Mouse (Mus musculus) C2C12 (cell line): Measurements from ENCODE around the gene Serhl. TPM values are rescaled to one million over a fixed set of nuclear protein-coding genes. Genes with fewer than 3 reads are reported as not detected.

Experiments
- H3K27me3 ChIP-seq: one replicate; pipeline ENCODE4 v1.6.1; 2011; ENCODE audit not compliant: control insufficient read depth, insufficient read depth, insufficient read length
- H3K36me3 ChIP-seq: one replicate; pipeline ENCODE4 v1.6.1; 2011; ENCODE audit not compliant: control insufficient read depth, insufficient read depth
- H3K4me3 ChIP-seq: one replicate; pipeline ENCODE4 v1.5.1; 2011; ENCODE audit warnings: mild to moderate bottlenecking, control low read depth; ENCODE audit not compliant: poor library complexity, insufficient read depth, severe bottlenecking
- H3K79me2 ChIP-seq: one replicate; pipeline ENCODE4 v1.6.1; 2011; ENCODE audit not compliant: control insufficient read depth, insufficient read depth
- H3K79me3 ChIP-seq: one replicate; pipeline ENCODE4 v1.6.1; 2011; ENCODE audit warnings: low read depth, control low read depth
- H3ac ChIP-seq: one replicate; pipeline ENCODE3; 2011; ENCODE audit warnings: low read depth; ENCODE audit not compliant: control insufficient read depth, insufficient read length
- CEBPB ChIP-seq: IDR thresholded peaks from one replicate; pipeline ENCODE4 v1.6.1; 2011; ENCODE audit warnings: low read depth, mild to moderate bottlenecking, control low read depth, moderate library complexity
- CTCF ChIP-seq: IDR thresholded peaks from one replicate; pipeline ENCODE4 v1.5.1; 2011; ENCODE audit not compliant: control insufficient read depth, insufficient read depth, insufficient read length
- FOSL1 ChIP-seq: IDR thresholded peaks from one replicate; pipeline ENCODE4 v1.8.0; 2011; ENCODE audit warnings: mild to moderate bottlenecking, low read length; ENCODE audit not compliant: poor library complexity, insufficient read depth, severe bottlenecking
- MAX ChIP-seq: IDR thresholded peaks from one replicate; pipeline ENCODE4 v1.6.1; 2011; ENCODE audit warnings: mild to moderate bottlenecking, control low read depth
- MYOD1 ChIP-seq: IDR thresholded peaks from one replicate; pipeline ENCODE4 v1.6.1; 2011; ENCODE audit warnings: low read depth; ENCODE audit not compliant: control insufficient read depth, insufficient read length
- MYOG ChIP-seq: IDR thresholded peaks from one replicate; pipeline ENCODE4 v1.6.1; 2011; ENCODE audit not compliant: control insufficient read depth, insufficient read length; ENCODE audit errors: extremely low read depth
- USF1 ChIP-seq: IDR thresholded peaks from one replicate; pipeline ENCODE4 v1.6.1; 2011; ENCODE audit warnings: low read depth, mild to moderate bottlenecking, control low read depth, moderate library complexity
- polyA plus RNA-seq: library from polyadenylated mRNA; unstranded; fragments of >200 nt; fragmentation: generic; extraction: Trizol; gene quantifications from one replicate; pipeline ENCODE4 v1.2.1, GENCODE M21; 2012; ENCODE audit warnings: missing spikeins

Serhl gene
- polyA plus RNA-seq, 1 experiment, result 17.8 TPM

DNA sequence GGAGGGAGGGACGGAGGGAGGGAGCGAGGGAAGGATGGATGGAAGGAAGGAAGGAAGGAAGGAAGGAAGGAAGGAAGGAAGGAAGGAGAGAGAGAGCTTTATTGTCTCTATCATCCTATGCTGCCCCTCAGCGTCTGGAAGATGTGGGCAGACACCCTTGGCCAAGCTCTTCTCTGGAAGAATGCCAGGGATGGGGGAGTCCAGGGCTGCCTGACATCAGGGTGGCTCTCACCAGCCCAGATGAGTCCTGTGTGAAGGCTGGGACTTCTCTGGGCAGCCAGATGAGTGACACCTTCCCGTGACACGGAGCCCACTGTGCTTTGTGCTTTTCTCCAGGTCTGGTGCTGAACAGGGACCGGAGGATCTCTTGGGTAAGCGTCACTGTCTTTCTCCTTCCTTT is 22.6 kb downstream of the Serhl start:
- H3K4me3 ChIP-seq, result no peak overlapping the region
- no peak overlapping the region for H3ac ChIP-seq
- no peaks in the 10 kb centered on the region for H3K79me3 ChIP-seq
- TF ChIP-seq MYOG (no peak), MAX (no peak), CEBPB (no peak), FOSL1 (no peak), USF1 (no peak), MYOD1 (no peak), CTCF (no peak)
- H3K27me3 ChIP-seq, result no peaks in the 10 kb centered on the region
- peaks cover 36% of the 10 kb centered on the region for H3K36me3 ChIP-seq
- no peaks in the 10 kb centered on the region for H3K79me2 ChIP-seq

DNA sequence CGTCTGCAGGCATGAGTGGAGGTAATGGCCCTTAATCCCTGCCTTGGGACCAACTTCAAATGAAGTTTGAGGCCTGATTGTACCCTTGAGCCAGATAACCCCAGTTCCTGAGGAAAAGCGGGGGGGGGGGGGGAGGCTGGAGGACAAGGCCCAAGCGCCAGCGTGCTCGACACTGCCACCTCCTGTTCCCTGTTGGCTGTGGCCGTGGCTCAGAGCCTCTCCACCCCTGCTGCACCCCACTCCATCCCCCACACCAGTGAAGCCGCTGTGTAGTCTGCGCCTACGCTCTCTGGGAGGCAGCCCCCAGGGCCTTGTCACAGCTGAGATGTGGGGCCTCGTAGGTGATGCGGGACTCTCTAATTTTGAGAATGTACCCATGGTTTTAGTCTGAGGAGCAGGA is 23.6 kb downstream of the Serhl start:
- H3K27me3 ChIP-seq, result no peaks in the 10 kb centered on the region
- no peak overlapping the region for H3K4me3 ChIP-seq
- no peaks in the 10 kb centered on the region for H3K79me3 ChIP-seq
- no peak overlapping the region for H3ac ChIP-seq
- peaks cover 2% of the 10 kb centered on the region for H3K79me2 ChIP-seq
- H3K36me3 ChIP-seq, result peaks cover 46% of the 10 kb centered on the region
- no peak for TF ChIP-seq USF1
- peak; percentile 91 for TF ChIP-seq CTCF

DNA sequence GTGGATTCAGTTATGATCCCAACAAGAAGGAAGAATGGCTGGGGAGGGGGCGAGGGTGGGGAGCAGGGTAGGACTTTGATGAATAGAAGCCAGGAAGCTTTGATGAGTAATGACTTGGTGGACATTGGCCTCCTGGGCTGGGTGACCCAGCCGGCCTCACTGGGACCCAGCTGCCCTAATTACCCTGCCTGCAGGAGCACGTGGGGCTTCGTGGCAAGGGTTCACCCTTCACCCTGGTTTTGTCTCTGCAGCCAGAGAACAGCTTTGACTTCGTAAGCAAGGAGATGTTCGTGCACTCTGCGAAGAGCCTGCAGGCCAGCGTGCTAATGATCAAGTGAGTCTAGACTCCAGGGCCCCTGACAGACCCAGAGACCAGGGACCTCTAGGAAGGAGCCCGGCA is 24.8 kb downstream of the Serhl start:
- Histone ChIP-seq H3K4me3 (no peak overlapping the region), H3K79me2 (peaks cover 14% of the 10 kb centered on the region), H3K27me3 (no peaks in the 10 kb centered on the region), H3K79me3 (peaks cover under 1% of the 10 kb centered on the region), H3K36me3 (peaks cover 57% of the 10 kb centered on the region), H3ac (no peak overlapping the region)
- no peak for TF ChIP-seq MYOD1
- no peak for TF ChIP-seq CTCF
- no peak for TF ChIP-seq MYOG
- no peak for TF ChIP-seq MAX
- no peak for TF ChIP-seq CEBPB
- TF ChIP-seq FOSL1, result no peak
- no peak for TF ChIP-seq USF1

DNA sequence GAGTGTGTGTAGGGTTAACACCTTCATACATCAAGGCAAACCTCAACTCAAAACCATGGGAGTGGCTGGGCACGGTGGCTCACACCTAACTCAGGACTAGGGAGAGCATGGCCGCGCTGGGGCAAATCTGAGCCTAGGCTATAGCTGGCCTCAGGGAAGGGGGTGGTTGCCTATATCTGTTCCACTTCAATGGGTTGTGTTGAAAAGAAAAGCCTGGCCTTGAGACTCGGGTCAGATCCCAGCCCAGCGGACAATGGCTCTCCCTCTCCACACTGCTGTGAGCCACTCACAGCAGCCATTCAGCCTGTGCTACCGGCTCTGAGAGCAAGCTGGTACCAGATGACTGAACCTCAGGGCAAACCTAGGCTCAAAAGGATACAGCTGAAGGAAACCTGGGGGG is 25.8 kb downstream of the Serhl start:
- Histone ChIP-seq H3ac (no peak overlapping the region), H3K27me3 (no peaks in the 10 kb centered on the region), H3K79me3 (peaks cover 8% of the 10 kb centered on the region), H3K79me2 (peaks cover 24% of the 10 kb centered on the region), H3K4me3 (no peak overlapping the region), H3K36me3 (peaks cover 62% of the 10 kb centered on the region)
- TF ChIP-seq CEBPB (no peak), MYOD1 (no peak), MYOG (no peak), CTCF (no peak), FOSL1 (no peak), MAX (no peak), USF1 (no peak)

DNA sequence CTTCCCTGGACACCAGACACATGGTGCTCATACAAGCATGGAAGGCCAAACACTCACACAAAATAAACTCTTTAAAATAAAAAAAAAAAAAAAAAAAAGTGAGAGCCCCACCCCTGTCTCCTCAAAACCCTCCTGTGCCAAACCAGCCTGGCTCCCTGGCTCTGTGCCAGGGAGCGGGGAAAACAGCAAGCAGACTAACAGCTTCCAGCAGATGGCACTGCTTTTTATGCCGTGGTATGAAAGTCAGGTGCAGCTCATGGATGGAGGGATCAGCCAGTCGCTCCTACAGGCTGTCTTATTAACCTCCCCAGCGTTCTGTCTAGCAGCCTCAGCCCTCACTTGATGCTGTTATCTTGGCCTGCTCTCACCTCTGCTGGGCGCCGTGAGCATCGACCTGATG is 29.1 kb downstream of the Serhl start:
- Histone ChIP-seq H3K79me2 (peaks cover 49% of the 10 kb centered on the region), H3K27me3 (no peaks in the 10 kb centered on the region), H3K36me3 (peaks cover 77% of the 10 kb centered on the region), H3K4me3 (no peak overlapping the region), H3K79me3 (peaks cover 25% of the 10 kb centered on the region), H3ac (no peak overlapping the region)
- TF ChIP-seq CTCF (peak; percentile 47), MAX (no peak), MYOD1 (no peak)

DNA sequence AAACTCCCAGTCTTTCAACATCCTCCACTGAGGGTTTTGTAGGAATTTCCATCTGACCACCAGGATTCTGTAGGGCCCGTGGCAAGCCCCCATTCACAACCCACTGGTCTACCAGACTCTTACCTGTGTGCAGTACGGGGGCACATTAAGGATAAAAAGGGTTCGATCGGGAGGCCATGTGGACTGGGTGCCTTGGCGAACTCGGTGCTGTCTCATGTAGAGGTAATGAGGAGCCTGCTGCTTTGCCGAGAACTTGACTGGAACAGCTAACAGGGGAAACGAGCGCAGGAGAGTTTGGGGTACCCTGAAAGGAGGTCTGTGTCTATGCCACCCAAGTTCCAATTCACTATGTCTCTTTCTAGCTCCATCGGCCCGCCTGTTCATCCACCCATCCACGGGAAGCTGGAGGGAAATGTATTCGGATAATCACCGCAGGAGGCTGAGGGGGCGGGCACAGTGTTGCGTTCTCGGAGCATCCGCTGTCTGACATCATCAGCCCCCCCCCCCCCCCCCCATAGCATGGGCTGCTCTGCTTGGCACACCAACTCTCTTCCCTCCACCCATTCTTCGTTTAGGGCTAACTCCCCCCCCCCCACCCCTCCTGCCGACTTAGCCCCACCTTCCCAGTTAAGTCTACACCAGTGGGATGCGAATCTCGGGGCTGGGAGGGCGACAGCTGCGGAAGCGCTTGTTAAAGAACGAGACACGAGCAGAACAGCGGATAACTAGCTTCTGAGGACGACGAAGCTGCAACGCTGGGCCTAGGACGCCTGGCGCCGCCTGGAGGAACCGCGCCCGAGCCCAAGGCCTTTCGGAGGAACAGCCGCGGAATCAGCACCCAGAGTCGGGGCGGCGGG is 32.6 kb downstream of the Serhl start:
- peaks cover 63% of the 10 kb centered on the region for H3K36me3 ChIP-seq
- peaks cover 49% of the 10 kb centered on the region for H3K79me2 ChIP-seq
- H3K4me3 ChIP-seq, result peak overlapping the region; percentile 100
- H3K79me3 ChIP-seq, result peaks cover 25% of the 10 kb centered on the region
- TF ChIP-seq MYOD1 (no peak), MAX (no peak), CTCF (no peak), FOSL1 (no peak)
- H3K27me3 ChIP-seq, result no peaks in the 10 kb centered on the region
- H3ac ChIP-seq, result peak overlapping the region; percentile 95
